21 mouse cellular contexts compared by ENCODE assay signal in genomic region chr4:62440544-62440943, GRCm38 (mm10). TPM values are rescaled to one million over a fixed set of nuclear protein-coding genes. Genes with fewer than 3 reads are reported as not detected.
DNase-seq lines count a peak whose midpoint lies in the region; TF ChIP-seq lines count a peak whose summit lies in the region.
"Had no signal": no experiment of that assay in that cellular context is flagged by ENCODE, and none has a peak within 500 bp of the region (broad histone marks: within the 10 kb centered on the region; RNA-seq: fewer than 3 reads in every experiment).

No protein-coding gene starts in this region.

- peaks cover 8% of the 10 kb centered on the region for H3K4me1 ChIP-seq in cerebellum, adult 2 months (ENCODE audit: control insufficient read depth, insufficient read depth, low read length)
- H3K4me1 ChIP-seq: forebrain, embryonic 15.5 days; limb, embryonic 12.5 days; stomach, embryonic 15.5 days had no signal

- H3K4me3 ChIP-seq in cerebellum, adult 2 months (replicated peaks; ENCODE audit: insufficient read depth, low read depth, low read length): no peak overlapping the region
- H3K4me3 ChIP-seq: erythroblast, embryonic 14.5 days; forebrain, embryonic 15.5 days; left cerebral cortex, adult 2 months; limb, embryonic 12.5 days; stomach, embryonic 15.5 days had no signal

- peak; percentile 23 for DNase-seq in left cerebral cortex, postnatal 4 days
- no peak for DNase-seq in left cerebral cortex, adult 18-20 months (ENCODE audit: low spot score in 2 of 2)
- peak; percentile 82 to 92 for DNase-seq in cerebellum, adult 2 months
- DNase-seq in cerebellum, postnatal 25 days: peak; percentile 86 to 88
- DNase-seq in kidney, postnatal 36 days: peak; percentile 73 to 82
- no peak for DNase-seq in T-cell, adult 2 months (ENCODE audit: low spot score)
- DNase-seq in right cerebral cortex, adult 18-20 months: no peak
- DNase-seq: lung, postnatal 10 days had no signal

- no peak for TF ChIP-seq CTCF in cerebellum, adult 2 months (IDR thresholded peaks at IDR 0.05; ENCODE audit: borderline replicate concordance, insufficient read depth, low read depth, low read length)

- H3K27ac ChIP-seq in cerebellum, adult 2 months (ENCODE audit: insufficient read depth, low read length): peak overlapping the region; percentile 84
- H3K27ac ChIP-seq: forebrain, embryonic 15.5 days; left cerebral cortex, adult 2 months; limb, embryonic 12.5 days; stomach, embryonic 15.5 days had no signal

- no peak for TF ChIP-seq POLR2A in cerebellum, adult 2 months (IDR thresholded peaks at IDR 0.05; ENCODE audit: borderline replicate concordance, insufficient read depth, low read length)

- H3K27me3 ChIP-seq in cerebellum, adult 2 months (ENCODE audit: control insufficient read depth, insufficient read depth, low read length): no peaks in the 10 kb centered on the region
- H3K27me3 ChIP-seq: forebrain, embryonic 15.5 days; limb, embryonic 12.5 days; stomach, embryonic 15.5 days had no signal

- intact Hi-C loops in left cerebral cortex, postnatal 4 days (cut with DNase I): no loop called here

- WGBS in cerebellum, adult 2 months: 6% methylated on average over 4 of the region's 4 CpGs

RNA-seq across cellular contexts. Expression of gene Rnf183, which starts 5.5 kb away (rescaled TPM):
- total RNA-seq in left cerebral cortex, postnatal 4 days (2021): not detected
- not detected for total RNA-seq in left cerebral cortex, adult 18-20 months (2021)
- 0.07 TPM in 1 of 2 replicates, not detected in the other for polyA plus RNA-seq in cerebellum, adult 2 months (2012; rRNA removed)
- total RNA-seq: G1E; heart, adult 8-10 months; layer of hippocampus, adult 18-20 months; left cerebral cortex, adult 2 months; megakaryocyte, adult 5-6 weeks had no signal
- polyA plus RNA-seq: embryonic facial prominence, embryonic 11.5 days; erythroblast, embryonic 14.5 days; G1E; hindbrain, embryonic 11.5 days; limb, embryonic 12.5 days; liver, embryonic 16.5 days; spleen, adult 2 months; stomach, embryonic 15.5 days had no signal

RNA-seq across cellular contexts. Expression of gene Wdr31, which starts 30.2 kb away (rescaled TPM):
- total RNA-seq in left cerebral cortex, postnatal 4 days (2021): 10 to 100 TPM; 12.5 to 15.1 TPM
- total RNA-seq in left cerebral cortex, adult 18-20 months (2021): 1 to 10 TPM; 8.5 to 8.7 TPM
- polyA plus RNA-seq in cerebellum, adult 2 months (2012; rRNA removed): 3.1 and 3.9 TPM in 2 replicates
- total RNA-seq: megakaryocyte, adult 5-6 weeks had no signal
- polyA plus RNA-seq: erythroblast, embryonic 14.5 days had no signal

RNA-seq across cellular contexts. Expression of gene Prpf4, which starts 31.9 kb away (rescaled TPM):
- total RNA-seq in left cerebral cortex, postnatal 4 days (2021): 10 to 100 TPM; 14.6 to 15.4 TPM
- total RNA-seq in left cerebral cortex, adult 18-20 months (2021): 10 to 100 TPM; 13.0 to 14.2 TPM
- 20.4 and 21.2 TPM in 2 replicates for polyA plus RNA-seq in cerebellum, adult 2 months (2012; rRNA removed)

RNA-seq across cellular contexts. Expression of gene Cdc26, which starts 32.1 kb away (rescaled TPM):
- total RNA-seq in left cerebral cortex, postnatal 4 days (2021): 10 to 100 TPM; 65.6 to 66.9 TPM
- 10 to 100 TPM; 47.9 to 49.7 TPM for total RNA-seq in left cerebral cortex, adult 18-20 months (2021)
- polyA plus RNA-seq in cerebellum, adult 2 months (2012; rRNA removed): 55.0 and 65.8 TPM in 2 replicates

RNA-seq across cellular contexts. Expression of gene Bspry, which starts 39.3 kb away (rescaled TPM):
- under 1 TPM; 0.36 TPM for total RNA-seq in left cerebral cortex, postnatal 4 days (2021)
- under 1 TPM; 0.28 to 0.40 TPM for total RNA-seq in left cerebral cortex, adult 18-20 months (2021)
- polyA plus RNA-seq in cerebellum, adult 2 months (2012; rRNA removed): 1.2 and 1.3 TPM in 2 replicates
- polyA plus RNA-seq: erythroblast, embryonic 14.5 days had no signal

Comparison
In these comparisons a context has a peak if more than half of its experiments do, and no peak if none do; other contexts are left out.
1. DNase-seq: peak in left cerebral cortex, postnatal 4 days (single experiment), cerebellum, adult 2 months (2 of 2), cerebellum, postnatal 25 days (2 of 2) and kidney, postnatal 36 days (2 of 2); none in left cerebral cortex, adult 18-20 months (0 of 2), T-cell, adult 2 months (single experiment) and right cerebral cortex, adult 18-20 months (single experiment).